Comparison of ENCODE assay signal across 11 mouse cellular contexts in genomic region chr11:108621434-108621901, GRCm38 (mm10).
DNase-seq lines count a peak whose midpoint lies in the region.
"Had no signal": no experiment of that assay in that cellular context is flagged by ENCODE, and none has a peak within 500 bp of the region (broad histone marks: within the 10 kb centered on the region; RNA-seq: fewer than 3 reads in every experiment).

No protein-coding gene starts in this region.

- 93% methylated on average over 9 of the region's 9 CpGs for WGBS in midbrain, embryonic 10.5 days

- H3K4me1 ChIP-seq in midbrain, embryonic 10.5 days = peaks cover 14% of the 10 kb centered on the region
- H3K4me1 ChIP-seq: heart, embryonic 10.5 days had no signal

- DNase-seq in lung, postnatal 36 days = peak; percentile 6
- no peak for DNase-seq in lung, postnatal 4 days
- DNase-seq in forelimb bud, embryonic 11.5 days (ENCODE audit: low read depth, low spot score) = peak; percentile 49
- DNase-seq in midbrain, embryonic 10.5 days (ENCODE audit: low spot score) = no peak
- no peak for DNase-seq in frontal cortex, postnatal 14 days (ENCODE audit: low spot score in 2 of 2)
- no peak for DNase-seq in gastrocnemius, postnatal 36 days
- DNase-seq in left cerebral cortex, postnatal 14 days (ENCODE audit: low spot score in 2 of 2) = no peak
- DNase-seq: cerebellum, postnatal 25 days; kidney, adult 8-10 months; right cerebral cortex, postnatal 4 days had no signal

- peaks cover 5% of the 10 kb centered on the region; the same call in 1 of the 2 replicates for H3K36me3 ChIP-seq in midbrain, embryonic 10.5 days
- H3K36me3 ChIP-seq: heart, embryonic 10.5 days had no signal

- peaks cover 5% of the 10 kb centered on the region; the same call in 1 of the 2 replicates for H3K9me3 ChIP-seq in midbrain, embryonic 10.5 days (replicated peaks)
- H3K9me3 ChIP-seq: heart, embryonic 10.5 days had no signal

- no peak overlapping the region for H3K4me3 ChIP-seq in midbrain, embryonic 10.5 days
- H3K4me3 ChIP-seq: heart, embryonic 10.5 days had no signal

- no peaks in the 10 kb centered on the region for H3K27me3 ChIP-seq in midbrain, embryonic 10.5 days (ENCODE audit: low read depth, poor library complexity, severe bottlenecking)

- 0 out of 2 replicates have a peak overlapping the region, but pooled peaks have one; percentile 13 for H3K27ac ChIP-seq in midbrain, embryonic 10.5 days (replicated peaks)
- H3K27ac ChIP-seq: heart, embryonic 10.5 days had no signal

- intact Hi-C loops in gastrocnemius, postnatal 36 days (cut with DNase I) = no loop called here
- intact Hi-C loops in left cerebral cortex, postnatal 14 days (cut with DNase I) = no loop called here

Comparison
In these comparisons a context has a peak if more than half of its experiments do, and no peak if none do; other contexts are left out.
1. DNase-seq: peak in lung, postnatal 36 days (single experiment) and forelimb bud, embryonic 11.5 days (single experiment); none in lung, postnatal 4 days (0 of 2), midbrain, embryonic 10.5 days (single experiment), frontal cortex, postnatal 14 days (0 of 2), gastrocnemius, postnatal 36 days (0 of 2) and left cerebral cortex, postnatal 14 days (0 of 2).